Mouse (Mus musculus): Measurements from ENCODE around the gene Scyl3. TPM values are rescaled to one million over a fixed set of nuclear protein-coding genes. Genes with fewer than 3 reads are reported as not detected.

Gene Scyl3
- total RNA-seq (2021), result 10 to 100 TPM; 21.4 to 22.7 TPM

GRCm38 (mm10) chr1:163928846-163929245, at the start of gene Scyl3:
TSS of gene Scyl3 (plus strand) at chr1:163929100.
- intact Hi-C loops (cut with DNase I), result no loop called here
- DNase-seq (ENCODE audit: extremely low spot score in 1 of 2, low spot score in 2 of 2), result no peak

GRCm38 (mm10) chr1:163889629-163890028, 39.3 kb upstream of the Scyl3 start:
- DNase-seq (ENCODE audit: extremely low spot score in 1 of 2, low spot score in 2 of 2), result no peak
- intact Hi-C loops (cut with DNase I), result no loop called here

DNA sequence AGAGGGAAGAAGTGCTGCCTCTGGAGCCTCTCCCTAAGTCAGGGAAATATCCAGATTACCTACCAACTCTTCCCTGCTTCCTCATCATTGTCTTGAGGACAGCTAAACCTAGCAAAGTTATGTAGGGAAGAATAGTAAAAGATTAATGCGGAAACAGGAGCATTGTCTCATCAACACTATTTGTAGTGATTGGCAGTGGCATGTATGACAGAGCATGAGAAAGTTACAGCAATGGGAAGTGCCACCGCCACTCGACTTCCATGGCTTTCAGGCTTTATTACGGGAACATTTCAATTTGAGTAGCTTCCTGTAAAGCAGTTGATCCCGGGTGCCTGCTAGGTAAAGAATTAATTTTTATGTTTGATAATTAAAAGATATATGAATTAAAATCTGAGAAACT, 35.6 kb upstream of the Scyl3 start:
- intact Hi-C loops (cut with DNase I), result no loop called here
- DNase-seq (ENCODE audit: extremely low spot score in 1 of 2, low spot score in 2 of 2), result no peak

GRCm38 (mm10) chr1:163893774-163894527, 34.9 kb upstream of the Scyl3 start:
- intact Hi-C loops (cut with DNase I), result no loop called here
- DNase-seq (ENCODE audit: extremely low spot score in 1 of 2, low spot score in 2 of 2), result no peak

- DNase-seq (ENCODE audit: extremely low spot score in 1 of 2, low spot score in 2 of 2), result no peak
- intact Hi-C loops (cut with DNase I), result no loop called here
Observed at GRCm38 (mm10) chr1:163898291-163898764, 30.6 kb upstream of the Scyl3 start.

- no peak for DNase-seq (ENCODE audit: extremely low spot score in 1 of 2, low spot score in 2 of 2)
- intact Hi-C loops (cut with DNase I), result no loop called here
Observed at GRCm38 (mm10) chr1:163899575-163899974, 29.3 kb upstream of the Scyl3 start.

DNA sequence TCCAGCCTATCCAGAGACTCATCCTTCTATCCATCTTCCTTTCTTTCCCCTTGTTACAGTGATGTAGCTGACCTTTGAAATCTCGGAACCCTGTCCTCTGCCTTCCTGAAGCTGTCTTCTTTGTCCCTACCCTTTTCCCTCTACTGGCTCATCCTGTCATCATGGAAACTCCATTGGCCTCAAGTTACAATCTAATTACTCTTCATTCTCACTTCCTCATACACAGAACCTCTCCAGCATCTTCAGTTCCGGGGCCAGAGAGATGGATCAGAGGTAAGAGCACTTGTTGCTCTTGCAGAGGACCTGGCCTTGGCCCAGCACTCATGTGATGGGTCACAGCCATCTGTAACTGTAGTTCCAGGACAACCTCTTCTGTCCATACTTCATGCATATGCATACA, 28.7 kb upstream of the Scyl3 start:
- no peak for DNase-seq (ENCODE audit: extremely low spot score in 1 of 2, low spot score in 2 of 2)
- intact Hi-C loops (cut with DNase I), result no loop called here

DNA sequence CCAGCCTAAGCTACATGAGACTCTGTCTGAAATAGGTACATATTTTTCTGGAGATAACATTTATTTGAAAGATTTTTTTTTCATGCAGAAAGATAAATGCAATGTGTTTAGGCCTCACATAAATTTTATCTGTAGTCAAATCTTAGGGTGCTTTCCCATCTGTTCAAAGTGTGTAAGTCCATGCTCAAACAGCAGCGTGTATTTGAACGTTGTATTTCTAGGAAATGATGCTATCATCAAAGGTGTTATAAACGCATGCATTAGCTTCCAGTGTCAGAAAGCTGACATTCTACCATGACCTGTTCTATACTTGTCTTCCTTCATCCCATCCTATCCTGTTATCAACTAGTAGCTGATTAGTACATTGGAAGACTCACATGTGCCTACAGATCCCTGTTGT, 25.5 kb upstream of the Scyl3 start:
- intact Hi-C loops (cut with DNase I), result no loop called here
- DNase-seq (ENCODE audit: extremely low spot score in 1 of 2, low spot score in 2 of 2), result no peak

DNA sequence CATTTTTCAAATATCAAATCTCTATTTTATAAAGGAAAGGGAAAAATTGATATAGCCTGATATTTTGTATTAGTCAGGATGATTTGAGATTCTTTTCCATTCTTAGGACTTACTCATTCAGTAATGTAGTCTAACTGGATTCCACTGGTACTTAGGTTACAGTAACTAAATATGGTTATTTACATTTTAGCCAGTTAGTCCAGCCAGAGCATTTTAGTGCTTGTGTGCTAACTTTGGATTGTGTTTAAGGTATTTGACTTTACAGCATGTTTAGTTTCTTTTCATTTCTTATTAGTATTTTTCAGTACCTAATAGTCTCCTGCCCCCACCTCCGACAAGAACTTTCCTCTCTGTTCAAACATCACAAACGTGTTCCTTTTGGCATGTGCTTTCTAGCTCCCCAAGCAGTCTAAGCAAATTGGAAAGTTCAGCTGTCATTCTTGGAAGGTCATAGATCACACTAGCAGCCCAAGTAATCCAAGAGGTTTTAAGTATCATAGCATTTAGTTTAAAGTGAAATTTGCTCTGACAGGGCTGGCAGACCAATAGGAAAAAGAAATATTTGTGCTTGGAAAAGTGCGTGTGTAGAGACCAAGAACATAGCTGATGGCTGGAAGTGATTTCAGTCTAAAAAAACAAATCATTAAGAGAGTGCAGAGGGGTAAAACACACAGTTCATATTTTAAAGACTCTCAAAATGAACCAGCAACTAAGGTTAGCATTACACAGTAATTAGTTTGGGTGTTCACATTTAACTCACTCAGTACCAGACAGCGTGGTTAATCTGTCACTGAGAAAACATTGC, 21.7 kb upstream of the Scyl3 start:
- intact Hi-C loops (cut with DNase I), result no loop called here
- DNase-seq (ENCODE audit: extremely low spot score in 1 of 2, low spot score in 2 of 2), result no peak

GRCm38 (mm10) chr1:163908389-163908788, 20.5 kb upstream of the Scyl3 start:
- DNase-seq (ENCODE audit: extremely low spot score in 1 of 2, low spot score in 2 of 2), result no peak
- intact Hi-C loops (cut with DNase I), result no loop called here

DNA sequence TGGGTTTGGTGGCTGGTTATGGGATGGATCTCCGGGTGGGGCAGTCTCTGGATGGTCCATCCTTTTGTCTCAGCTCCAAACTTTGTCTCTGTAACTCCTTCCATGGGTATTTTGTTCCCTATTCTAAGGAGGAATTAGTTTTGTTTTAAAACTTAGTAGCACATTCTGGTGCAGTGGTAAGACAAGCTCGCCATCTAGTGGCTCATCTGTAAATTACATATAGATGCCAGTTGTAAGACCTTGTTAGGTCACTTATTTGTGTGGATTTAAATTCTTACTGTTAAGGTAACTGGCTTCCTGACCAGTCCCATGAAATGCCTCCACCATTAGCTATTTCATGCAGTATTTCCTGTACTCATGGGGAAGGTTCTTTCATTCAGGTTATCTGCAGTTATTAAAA, 18.6 kb upstream of the Scyl3 start:
- intact Hi-C loops (cut with DNase I), result loop anchor here (5.0 kb wide), 2 partner anchors 73 to 758 kb away; no protein-coding TSS in a partner anchor
- DNase-seq (ENCODE audit: extremely low spot score in 1 of 2, low spot score in 2 of 2), result no peak

- intact Hi-C loops (cut with DNase I), result loop anchor here (5.0 kb wide), 2 partner anchors 73 to 758 kb away; no protein-coding TSS in a partner anchor
- DNase-seq (ENCODE audit: extremely low spot score in 1 of 2, low spot score in 2 of 2), result no peak
Observed at GRCm38 (mm10) chr1:163910785-163911184, 18.1 kb upstream of the Scyl3 start.

GRCm38 (mm10) chr1:163911981-163912380, 16.9 kb upstream of the Scyl3 start:
- no peak for DNase-seq (ENCODE audit: extremely low spot score in 1 of 2, low spot score in 2 of 2)
- intact Hi-C loops (cut with DNase I), result loop anchor here (5.0 kb wide), 2 partner anchors 75 to 760 kb away; no protein-coding TSS in a partner anchor

- no peak for DNase-seq (ENCODE audit: extremely low spot score in 1 of 2, low spot score in 2 of 2)
- intact Hi-C loops (cut with DNase I), result no loop called here
Observed at GRCm38 (mm10) chr1:163917349-163918160, 11.3 kb upstream of the Scyl3 start.

GRCm38 (mm10) chr1:163924093-163924492, 4.8 kb upstream of the Scyl3 start:
- peak in 1 of 2 experiments; percentile 26 for DNase-seq (ENCODE audit: extremely low spot score in 1 of 2, low spot score in 2 of 2)
- intact Hi-C loops (cut with DNase I), result no loop called here

GRCm38 (mm10) chr1:163929636-163930457, 947 bp downstream of the Scyl3 start:
- peak; percentile 90 to 94 for DNase-seq (ENCODE audit: extremely low spot score in 1 of 2, low spot score in 2 of 2)
- intact Hi-C loops (cut with DNase I), result loop anchor here (10.0 kb wide), 1 partner anchor 1215 kb away; no protein-coding TSS in a partner anchor

DNA sequence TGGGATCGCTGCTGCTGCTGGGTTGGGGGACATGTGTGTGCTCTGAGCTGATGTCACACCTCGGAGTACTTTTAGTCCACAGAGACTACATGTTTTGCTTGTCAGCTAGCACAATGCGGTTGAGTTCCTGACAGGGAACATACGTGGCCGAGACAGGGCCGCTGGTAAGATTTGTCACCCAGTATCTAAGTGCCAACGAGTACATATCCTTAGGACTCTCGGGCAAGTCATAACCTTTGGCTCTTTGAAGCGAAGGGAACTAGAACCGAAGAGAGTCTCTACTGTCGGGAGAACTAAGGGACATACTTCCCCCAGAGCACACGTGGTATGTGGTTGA, 1.5 kb downstream of the Scyl3 start:
- intact Hi-C loops (cut with DNase I), result loop anchor here (10.0 kb wide), 1 partner anchor 1216 kb away; no protein-coding TSS in a partner anchor
- no peak for DNase-seq (ENCODE audit: extremely low spot score in 1 of 2, low spot score in 2 of 2)

DNA sequence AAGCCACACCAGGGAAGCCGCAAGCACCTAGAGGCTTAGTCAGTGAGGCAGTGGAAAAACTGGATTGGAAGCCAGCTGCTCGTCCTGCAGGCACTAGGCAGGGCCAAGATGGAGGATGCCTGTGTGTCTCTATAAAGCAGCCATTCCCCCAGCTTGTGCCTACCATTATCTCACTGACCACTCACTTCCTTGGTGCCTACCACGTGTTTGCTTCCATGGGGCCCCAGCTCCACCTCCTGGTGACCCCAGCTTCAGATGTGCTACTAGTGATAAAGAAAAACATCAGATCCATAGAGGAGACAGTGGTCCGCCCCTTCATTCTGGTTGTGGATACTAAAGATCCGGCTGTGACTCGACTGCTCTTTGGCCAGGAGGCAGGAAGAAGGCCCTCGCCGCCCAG, 2.9 kb downstream of the Scyl3 start:
- DNase-seq (ENCODE audit: extremely low spot score in 1 of 2, low spot score in 2 of 2), result no peak
- intact Hi-C loops (cut with DNase I), result loop anchor here (10.0 kb wide), 1 partner anchor 1217 kb away; no protein-coding TSS in a partner anchor
